Mouse (Mus musculus): ENCODE measurements around the gene Mdc1. TPM values are rescaled to one million over a fixed set of nuclear protein-coding genes. Genes with fewer than 3 reads are reported as not detected.

Gene Mdc1
- total RNA-seq, 2 experiments from 2014 or later = 13.6 to 15.0 TPM

DNA sequence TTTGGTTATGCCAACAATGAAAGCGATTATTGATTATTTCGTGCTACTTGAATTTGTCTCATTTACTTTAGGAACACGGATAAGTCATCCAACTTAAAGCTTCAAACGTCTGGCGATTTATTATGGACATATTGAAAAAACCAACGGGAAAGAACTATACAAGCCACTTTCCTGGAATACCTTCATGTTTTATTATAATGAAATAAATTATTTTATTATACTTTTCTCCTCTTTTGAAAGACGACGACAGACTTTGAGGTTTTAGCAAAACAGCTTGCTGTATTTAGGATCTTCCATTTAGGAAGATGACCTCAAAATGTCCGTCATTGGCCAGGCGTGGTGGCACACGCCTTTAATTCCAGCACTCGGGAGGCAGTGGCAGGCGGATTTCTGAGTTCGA is 754 bp upstream of the Mdc1 start:
- DNase-seq (ENCODE audit: low spot score in 2 of 2) = no peak

DNA sequence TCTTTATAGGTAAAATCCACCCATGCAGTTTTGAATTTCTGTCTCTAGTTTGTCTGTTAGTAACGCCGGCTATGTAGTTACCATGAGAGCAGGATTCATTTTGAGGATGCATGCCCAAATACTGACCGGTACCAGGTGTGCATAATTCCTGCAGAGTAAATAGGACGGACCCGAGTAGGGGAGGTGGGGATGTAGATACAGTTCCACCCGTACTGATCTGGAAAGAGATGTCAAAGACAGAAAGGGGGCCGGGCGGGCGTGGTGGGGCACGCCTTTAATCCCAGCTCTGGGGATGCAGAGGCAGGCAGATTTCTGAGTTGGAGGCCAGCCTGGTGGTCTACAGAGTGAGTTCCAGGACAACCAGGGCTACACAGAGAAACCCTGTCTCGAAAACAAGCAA is 691 bp downstream of the Mdc1 start:
- no peak for DNase-seq (ENCODE audit: low spot score in 2 of 2)

GRCm38 (mm10) chr17:35843514-35843913 is 2.2 kb downstream of the Mdc1 start:
- DNase-seq (ENCODE audit: low spot score in 2 of 2) = no peak

DNA sequence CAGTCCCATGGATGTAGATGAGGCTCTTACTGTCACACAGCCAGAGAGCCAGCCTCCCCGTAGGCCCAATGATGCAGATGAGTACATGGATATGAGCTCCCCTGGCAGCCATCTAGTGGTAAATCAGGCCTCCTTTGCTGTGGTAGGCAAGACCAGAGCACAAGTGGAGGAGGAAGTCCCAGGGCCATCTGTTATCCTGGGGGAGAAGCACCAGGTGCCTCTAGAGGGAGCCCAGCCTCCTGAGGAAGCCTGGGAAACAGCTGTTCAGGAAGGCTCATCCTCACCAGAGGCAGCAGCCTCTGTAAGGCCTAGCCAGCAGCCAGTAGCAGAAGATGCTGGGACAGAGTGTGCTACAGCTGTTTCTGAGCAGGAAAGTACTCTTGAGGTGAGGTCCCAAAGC is 6.8 kb downstream of the Mdc1 start:
- DNase-seq (ENCODE audit: low spot score in 2 of 2) = no peak

GRCm38 (mm10) chr17:35850974-35851373 is 9.7 kb downstream of the Mdc1 start:
- DNase-seq (ENCODE audit: low spot score in 2 of 2) = no peak

DNA sequence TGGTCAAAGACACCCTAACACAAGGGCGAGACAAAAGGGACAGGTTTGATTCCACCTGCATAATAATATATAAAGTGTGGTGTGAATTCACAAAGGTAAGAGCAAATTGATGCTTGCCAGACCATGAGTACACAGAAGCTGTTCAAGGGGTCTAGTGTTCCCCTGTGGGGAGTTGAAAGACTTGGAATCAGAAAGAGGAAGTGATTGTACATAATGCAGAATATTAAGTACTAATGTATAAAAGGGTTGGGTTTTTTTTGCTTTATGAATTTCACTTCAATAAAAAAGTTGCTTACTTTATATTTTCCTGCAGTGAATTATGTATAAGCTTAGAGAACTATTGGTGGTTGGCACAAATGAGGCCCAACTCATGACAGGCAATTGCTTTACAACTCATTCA is 18.1 kb downstream of the Mdc1 start:
- DNase-seq (ENCODE audit: low spot score in 2 of 2) = no peak

GRCm38 (mm10) chr17:35859835-35860234 is 18.5 kb downstream of the Mdc1 start:
- DNase-seq (ENCODE audit: low spot score in 2 of 2) = no peak

DNA sequence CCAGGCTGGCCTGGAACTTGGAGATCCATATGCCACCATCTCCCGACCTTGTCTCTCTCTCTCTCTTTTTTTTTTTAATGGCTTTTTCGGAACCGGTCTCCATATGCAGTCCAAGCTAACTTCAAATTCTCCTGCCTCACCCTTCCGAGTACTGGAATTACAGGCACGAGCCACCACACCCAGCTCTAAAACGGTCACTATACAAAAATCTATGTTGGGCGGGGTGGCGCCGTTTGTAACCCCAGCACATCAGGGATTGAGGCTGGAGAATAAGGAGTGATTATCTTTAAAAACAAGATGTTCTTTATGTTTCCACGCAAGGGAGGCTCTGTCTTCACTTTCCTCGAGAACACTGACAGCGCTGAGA is 19.5 kb downstream of the Mdc1 start:
- no peak for DNase-seq (ENCODE audit: low spot score in 2 of 2)

DNA sequence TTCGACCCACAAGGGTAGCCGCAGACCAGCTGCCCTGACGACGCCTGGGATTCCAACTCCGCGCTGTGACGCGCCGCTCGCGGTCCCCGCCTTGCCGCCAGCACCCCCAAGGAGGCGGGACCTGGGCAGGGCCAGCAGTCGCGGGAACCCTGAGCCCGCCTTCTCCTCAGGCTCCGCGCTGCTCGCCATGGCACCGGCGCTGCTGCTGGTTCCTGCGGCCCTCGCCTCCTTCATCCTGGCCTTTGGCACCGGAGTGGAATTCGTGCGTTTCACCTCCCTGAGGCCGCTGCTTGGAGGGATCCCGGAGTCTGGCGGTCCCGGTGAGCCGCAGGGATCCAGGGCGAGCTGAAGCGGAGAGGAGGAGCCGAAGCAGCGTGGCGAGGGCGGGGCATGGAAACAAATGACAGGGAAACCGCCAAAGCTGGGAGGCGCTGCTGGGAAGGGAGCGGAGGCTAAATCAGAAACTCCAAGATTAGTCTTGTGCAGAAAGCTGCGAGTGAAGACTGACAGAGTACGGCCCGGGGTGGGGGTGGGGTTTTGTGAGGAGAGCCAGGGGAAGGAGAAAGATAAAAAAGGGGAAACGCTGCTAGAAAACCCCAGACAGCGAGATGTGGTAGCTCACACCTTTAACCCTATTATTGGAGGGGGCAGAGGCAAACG is 20.0 kb downstream of the Mdc1 start, which contains the start of gene Nrm:
Gene Nrm, plus strand, starts transcription at position 121 of the 660 bp plus-strand sequence.
- peak; percentile 89 to 92 for DNase-seq (ENCODE audit: low spot score in 2 of 2)

DNA sequence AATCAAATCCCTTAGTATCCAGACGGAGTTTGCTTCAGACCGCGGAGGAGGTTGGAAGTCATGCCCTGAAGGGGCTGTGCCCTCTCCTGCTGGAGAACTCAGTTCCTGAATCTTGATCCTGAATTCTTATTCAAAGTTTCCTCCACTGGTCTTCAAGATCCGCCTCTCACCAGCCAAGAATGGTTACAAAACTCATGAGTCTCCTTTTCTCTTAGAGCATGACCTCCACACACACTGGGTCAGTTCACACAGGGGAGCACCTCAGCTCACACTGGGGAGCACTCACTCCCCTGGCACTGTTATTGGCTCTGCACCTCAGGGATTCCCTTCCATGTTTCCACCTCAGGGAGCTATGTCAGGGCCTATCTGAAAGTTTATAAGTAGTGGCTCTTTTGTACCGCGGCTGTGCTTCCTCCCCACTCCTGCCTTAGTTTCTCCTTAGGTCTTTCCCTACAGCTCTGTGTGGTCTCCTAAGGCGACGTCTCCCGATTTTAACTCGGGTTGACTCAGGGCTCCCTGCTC is 23.6 kb downstream of the Mdc1 start:
- DNase-seq (ENCODE audit: low spot score in 2 of 2) = no peak

- peak in 1 of 2 experiments; percentile 41 for DNase-seq (ENCODE audit: low spot score in 2 of 2)
Measured at GRCm38 (mm10) chr17:35865481-35866280, 24.4 kb downstream of the Mdc1 start, which contains the start of gene Ppp1r18. TSS of gene Ppp1r18 (plus strand) at chr17:35865593.

DNA sequence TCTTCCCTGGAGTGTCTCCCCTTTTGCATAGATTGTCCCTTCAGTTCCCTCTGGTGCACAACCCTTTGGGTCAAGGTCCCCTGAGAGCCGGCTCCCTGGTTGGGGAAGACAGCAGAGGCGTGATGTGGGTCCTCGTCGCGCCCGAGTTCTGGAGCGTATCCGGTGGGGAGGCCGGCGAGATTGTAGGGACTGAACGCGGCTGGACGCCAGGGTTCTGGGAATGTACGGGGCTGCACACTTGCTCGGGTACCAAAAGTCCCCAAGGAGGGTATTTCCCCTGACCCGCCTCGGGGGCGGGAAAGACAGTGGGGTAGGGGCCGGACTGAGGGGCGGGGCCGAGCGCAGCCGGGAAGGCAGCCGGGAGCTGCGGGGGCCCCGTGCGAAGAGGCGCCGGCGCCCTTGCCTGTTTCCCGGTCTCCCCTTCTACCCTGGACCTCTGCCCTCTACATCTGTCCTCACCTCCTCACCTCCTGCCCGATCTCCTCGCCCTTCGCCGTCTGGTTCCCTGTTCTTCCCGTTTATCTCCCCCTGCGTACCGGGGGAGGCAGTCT is 25.0 kb downstream of the Mdc1 start:
- DNase-seq (ENCODE audit: low spot score in 2 of 2) = peak in 1 of 2 experiments; percentile 39

DNA sequence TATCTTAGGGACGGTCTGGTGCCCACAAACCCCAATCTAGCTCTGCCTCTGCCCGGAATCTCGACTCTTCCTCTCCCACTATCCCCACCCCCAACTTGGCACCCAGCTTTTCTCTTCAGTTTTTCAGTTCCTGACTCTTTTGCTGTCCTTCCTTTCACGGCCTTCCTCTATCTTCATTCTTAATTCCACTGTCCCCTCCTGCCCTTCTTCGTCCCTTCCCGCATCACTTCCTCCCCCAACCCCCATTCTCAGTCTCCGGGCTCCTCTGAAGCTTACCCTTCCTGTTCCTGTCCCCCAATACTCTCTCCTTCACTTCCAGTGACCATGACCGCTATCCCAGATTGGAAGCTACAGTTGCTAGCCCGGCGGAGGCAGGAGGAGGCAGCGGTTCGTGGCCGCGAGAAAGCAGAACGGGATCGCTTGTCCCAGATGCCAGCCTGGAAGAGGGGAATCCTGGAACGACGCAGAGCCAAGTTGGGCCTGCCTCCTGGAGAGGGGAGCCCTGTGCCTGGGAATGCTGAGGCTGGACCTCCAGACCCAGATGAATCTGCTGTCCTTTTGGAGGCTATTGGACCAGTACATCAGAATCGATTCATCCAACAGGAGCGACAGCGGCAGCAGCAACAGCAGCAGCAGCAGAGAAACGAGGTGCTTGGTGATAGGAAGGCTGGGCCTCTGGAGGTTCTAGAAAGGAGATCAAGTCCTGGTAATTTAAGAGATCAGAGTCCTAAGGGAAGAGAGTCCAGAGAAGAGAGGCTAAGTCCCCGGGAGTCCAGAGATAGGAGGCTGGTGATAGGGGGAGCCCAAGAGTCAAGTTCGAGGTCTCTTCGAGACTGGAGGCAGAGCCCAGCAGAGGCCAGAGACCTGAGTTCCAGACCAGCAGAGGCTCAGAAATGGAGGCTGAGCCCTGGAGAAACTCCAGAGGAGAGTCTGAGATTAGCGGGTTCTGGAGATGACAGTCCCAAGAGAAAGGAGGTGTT is 25.9 kb downstream of the Mdc1 start:
- no peak for DNase-seq (ENCODE audit: low spot score in 2 of 2)

- DNase-seq (ENCODE audit: low spot score in 2 of 2) = no peak
Measured at GRCm38 (mm10) chr17:35868165-35868820, 27.0 kb downstream of the Mdc1 start.

- DNase-seq (ENCODE audit: low spot score in 2 of 2) = no peak
Measured at GRCm38 (mm10) chr17:35868961-35869345, 27.6 kb downstream of the Mdc1 start.

GRCm38 (mm10) chr17:35869346-35870067 is 28.2 kb downstream of the Mdc1 start:
- peak in 1 of 2 experiments; percentile 39 for DNase-seq (ENCODE audit: low spot score in 2 of 2)

GRCm38 (mm10) chr17:35870151-35870883 is 29.0 kb downstream of the Mdc1 start:
- peak in 1 of 2 experiments; percentile 52 for DNase-seq (ENCODE audit: low spot score in 2 of 2)

DNA sequence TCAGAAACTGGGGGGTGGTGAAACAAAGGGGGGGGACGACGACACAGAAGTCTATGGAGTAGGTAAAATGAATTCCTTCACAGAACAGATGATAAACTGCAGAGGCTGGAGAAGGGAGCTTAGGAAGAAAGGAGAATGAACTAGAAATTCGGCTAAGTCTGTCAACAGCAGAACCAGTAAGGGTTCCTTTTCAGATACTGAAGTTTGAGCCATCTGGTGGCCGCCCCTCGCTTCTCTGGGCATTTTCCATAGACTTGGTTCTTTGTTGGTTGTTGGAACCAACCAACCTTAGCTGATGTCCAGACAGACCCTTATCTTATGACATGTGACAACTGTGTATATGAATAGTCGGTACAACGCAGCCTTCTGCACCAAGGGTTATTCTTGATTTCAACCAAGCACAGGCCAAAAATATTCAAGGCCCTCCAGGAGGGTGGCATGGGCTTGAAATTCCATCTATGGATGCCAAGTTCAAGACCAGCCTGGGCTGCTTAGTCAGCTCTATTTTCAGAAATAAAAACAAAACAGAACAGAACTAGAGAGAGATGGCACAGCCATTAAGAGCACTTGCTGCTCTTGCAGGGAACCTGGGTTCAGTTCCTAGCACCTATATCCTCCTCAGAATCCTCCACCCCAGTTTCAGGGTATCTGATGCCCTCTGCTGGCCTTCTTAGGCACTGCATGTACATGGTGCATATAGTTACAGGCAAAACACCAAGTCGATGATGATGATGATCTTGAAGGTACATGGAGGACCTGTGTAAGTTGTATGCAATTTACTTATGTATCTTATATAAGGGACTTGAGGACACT is 29.8 kb downstream of the Mdc1 start:
- DNase-seq (ENCODE audit: low spot score in 2 of 2) = no peak

Data from layer of hippocampus, postnatal 14 days (tissue).